Mouse (Mus musculus) lung, postnatal 14 days (tissue): ENCODE measurements around the gene Cadm3.

ENCODE experiments used
- DNase-seq: peaks from one replicate; pipeline ENCODE4 v3.0.0; 2021

The Cadm3 gene

GRCm38 (mm10) chr1:173356699-173357098, 10.8 kb downstream of the Cadm3 start:
- no peak for DNase-seq

- no peak for DNase-seq
Observed at GRCm38 (mm10) chr1:173355107-173355846, 12.2 kb downstream of the Cadm3 start.

- no peak for DNase-seq
Observed at GRCm38 (mm10) chr1:173350372-173350957, 17.0 kb downstream of the Cadm3 start, which contains the start of gene Aim2. Aim2 (plus strand) TSS chr1:173350879.

- DNase-seq: peak; percentile 40
Observed at GRCm38 (mm10) chr1:173349946-173350345, 17.5 kb downstream of the Cadm3 start.

GRCm38 (mm10) chr1:173349192-173349591, 18.3 kb downstream of the Cadm3 start:
- no peak for DNase-seq

GRCm38 (mm10) chr1:173348527-173348926, 19.0 kb downstream of the Cadm3 start:
- DNase-seq: no peak

- no peak for DNase-seq
Observed at GRCm38 (mm10) chr1:173345112-173345511, 22.4 kb downstream of the Cadm3 start.

GRCm38 (mm10) chr1:173343934-173344333, 23.6 kb downstream of the Cadm3 start:
- no peak for DNase-seq

- no peak for DNase-seq
Observed at GRCm38 (mm10) chr1:173342425-173342824, 25.1 kb downstream of the Cadm3 start.

GRCm38 (mm10) chr1:173339543-173339942, 28.0 kb downstream of the Cadm3 start:
- DNase-seq: peak; percentile 41

GRCm38 (mm10) chr1:173337008-173337407, 30.5 kb downstream of the Cadm3 start:
- no peak for DNase-seq

- no peak for DNase-seq
Observed at GRCm38 (mm10) chr1:173335903-173336302, 31.6 kb downstream of the Cadm3 start.

- no peak for DNase-seq
Observed at GRCm38 (mm10) chr1:173333312-173334253, 33.9 kb downstream of the Cadm3 start, which contains the start of gene Ackr1. Ackr1 (minus strand) TSS chr1:173333750.

- no peak for DNase-seq
Observed at GRCm38 (mm10) chr1:173332418-173332817, 35.1 kb downstream of the Cadm3 start.

GRCm38 (mm10) chr1:173329743-173330142, 37.8 kb downstream of the Cadm3 start:
- DNase-seq: no peak

- no peak for DNase-seq
Observed at GRCm38 (mm10) chr1:173329185-173329584, 38.3 kb downstream of the Cadm3 start.

GRCm38 (mm10) chr1:173328446-173328845, 39.0 kb downstream of the Cadm3 start:
- no peak for DNase-seq

- no peak for DNase-seq
Observed at GRCm38 (mm10) chr1:173326552-173326951, 40.9 kb downstream of the Cadm3 start.

- DNase-seq: no peak
Observed at GRCm38 (mm10) chr1:173325395-173325794, 42.1 kb downstream of the Cadm3 start.

GRCm38 (mm10) chr1:173324961-173325360, 42.5 kb downstream of the Cadm3 start:
- DNase-seq: no peak

- peak; percentile 36 for DNase-seq
Observed at GRCm38 (mm10) chr1:173323839-173324585, 43.5 kb downstream of the Cadm3 start.

- DNase-seq: no peak
Observed at GRCm38 (mm10) chr1:173322249-173322627, 45.3 kb downstream of the Cadm3 start.
